Mouse (Mus musculus): ENCODE measurements around the gene Ltbp1. TPM values are rescaled to one million over a fixed set of nuclear protein-coding genes. Genes with fewer than 3 reads are reported as not detected.

Ltbp1 gene
- polyA plus RNA-seq, 1 experiment from 2014 or later, result 30.2 TPM

DNA sequence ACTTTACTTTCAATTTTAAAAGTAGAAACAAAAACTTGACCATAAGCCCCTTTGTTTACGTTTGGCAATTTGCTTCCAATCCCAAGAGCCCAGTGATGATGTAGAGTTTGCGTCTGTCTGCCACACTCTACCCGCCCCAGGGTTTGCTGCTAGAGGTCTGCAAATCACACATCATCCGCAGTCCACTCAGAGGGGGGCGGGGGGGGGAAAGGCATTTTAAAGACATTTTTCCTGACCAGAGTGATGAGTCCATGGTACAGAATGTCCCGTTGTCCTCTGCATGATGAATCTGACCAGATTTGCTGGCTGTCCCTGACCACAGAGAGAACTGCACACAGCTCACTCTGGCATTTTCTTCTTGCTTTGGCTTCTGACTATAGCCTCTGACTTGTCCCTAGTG lies 269.9 kb downstream of the Ltbp1 start:
- no peak for DNase-seq (ENCODE audit: low spot score)

DNA sequence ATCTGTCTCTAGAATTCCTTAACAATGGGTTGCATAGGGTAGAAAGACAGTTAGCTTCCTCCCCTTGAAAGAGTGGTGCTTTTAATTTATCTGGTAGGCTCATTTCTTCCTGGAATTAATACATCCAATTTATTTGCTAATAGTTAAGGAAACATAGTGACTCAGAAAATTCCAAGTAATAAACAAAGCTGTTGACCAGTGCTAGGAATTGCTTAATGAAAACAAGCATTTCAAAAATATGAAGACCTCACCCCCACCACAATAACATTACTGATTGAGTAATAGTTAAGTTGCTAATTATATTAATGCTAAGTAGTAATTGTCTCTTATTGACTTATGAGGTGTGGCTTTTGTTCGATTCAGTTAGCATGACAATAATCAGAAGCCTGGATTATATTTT lies 272.7 kb downstream of the Ltbp1 start:
- 73% methylated on average over 1 of the region's 1 CpGs for WGBS
- H3K27ac ChIP-seq, result no peak overlapping the region
- no peaks in the 10 kb centered on the region for H3K27me3 ChIP-seq (ENCODE audit: insufficient read depth, low read length)
- no peak overlapping the region for H3K4me3 ChIP-seq (replicated peaks; ENCODE audit: low read depth, low read length)
- TF ChIP-seq CTCF (IDR thresholded peaks at IDR 0.05; ENCODE audit: low read depth), result no peak
- ATAC-seq (replicated peaks; ENCODE audit: low FRiP score, low read depth) (no peak), DNase-seq (ENCODE audit: low spot score) (no peak)
- no peak overlapping the region for H3K4me2 ChIP-seq (ENCODE audit: low read length)
- no peaks in the 10 kb centered on the region for H3K9me3 ChIP-seq (replicated peaks; ENCODE audit: low read length)
- H3K36me3 ChIP-seq (ENCODE audit: insufficient read depth, low read length), result peaks cover 4% of the 10 kb centered on the region; the same call in 1 of the 2 replicates
- no peak overlapping the region for H3K9ac ChIP-seq (ENCODE audit: low read depth, low read length)
- no peaks in the 10 kb centered on the region for H3K4me1 ChIP-seq (replicated peaks; ENCODE audit: insufficient read depth, low read length)

More for the DNA sequence above, 269.9 kb downstream of the Ltbp1 start:
- Histone ChIP-seq H3K9ac (ENCODE audit: low read depth, low read length) (no peak overlapping the region), H3K27ac (no peak overlapping the region), H3K36me3 (ENCODE audit: insufficient read depth, low read length) (no peaks in the 10 kb centered on the region), H3K4me1 (replicated peaks; ENCODE audit: insufficient read depth, low read length) (no peaks in the 10 kb centered on the region), H3K9me3 (replicated peaks; ENCODE audit: low read length) (no peaks in the 10 kb centered on the region), H3K4me2 (ENCODE audit: low read length) (no peak overlapping the region), H3K4me3 (replicated peaks; ENCODE audit: low read depth, low read length) (no peak overlapping the region), H3K27me3 (ENCODE audit: insufficient read depth, low read length) (no peaks in the 10 kb centered on the region)
- ATAC-seq (replicated peaks; ENCODE audit: low FRiP score, low read depth), result no peak
- WGBS, result 78% methylated on average over 6 of the region's 6 CpGs
- TF ChIP-seq CTCF (IDR thresholded peaks at IDR 0.05; ENCODE audit: low read depth), result no peak

DNA sequence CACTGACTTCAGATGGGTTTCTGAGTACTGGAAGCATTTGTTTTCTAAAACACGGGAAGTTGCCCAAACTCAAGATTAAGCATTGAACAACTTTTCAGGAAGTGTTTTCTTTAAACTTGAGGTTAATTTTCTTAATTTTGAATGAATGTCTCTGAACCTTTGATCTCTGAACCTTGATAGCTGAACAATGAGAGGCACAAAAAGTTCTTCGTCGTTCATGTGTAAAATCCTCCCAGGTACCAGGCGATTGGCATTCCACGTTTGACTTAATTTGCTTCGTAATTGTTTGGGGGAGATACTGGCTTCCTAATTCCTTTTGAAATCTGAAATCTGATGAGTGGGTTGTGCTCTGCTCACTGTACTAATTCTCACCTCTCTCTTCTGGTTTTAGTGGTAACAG lies 273.2 kb downstream of the Ltbp1 start:
- Histone ChIP-seq H3K9ac (ENCODE audit: low read depth, low read length) (no peak overlapping the region), H3K27ac (no peak overlapping the region), H3K4me3 (replicated peaks; ENCODE audit: low read depth, low read length) (no peak overlapping the region), H3K36me3 (ENCODE audit: insufficient read depth, low read length) (peaks cover 4% of the 10 kb centered on the region; the same call in 1 of the 2 replicates), H3K4me2 (ENCODE audit: low read length) (no peak overlapping the region), H3K9me3 (replicated peaks; ENCODE audit: low read length) (no peaks in the 10 kb centered on the region), H3K27me3 (ENCODE audit: insufficient read depth, low read length) (no peaks in the 10 kb centered on the region), H3K4me1 (replicated peaks; ENCODE audit: insufficient read depth, low read length) (no peaks in the 10 kb centered on the region)
- peak; percentile 14 for DNase-seq (ENCODE audit: low spot score)
- ATAC-seq (replicated peaks; ENCODE audit: low FRiP score, low read depth), result no peak
- no peak for TF ChIP-seq CTCF (IDR thresholded peaks at IDR 0.05; ENCODE audit: low read depth)
- WGBS, result 44% methylated on average over 6 of the region's 6 CpGs

DNA sequence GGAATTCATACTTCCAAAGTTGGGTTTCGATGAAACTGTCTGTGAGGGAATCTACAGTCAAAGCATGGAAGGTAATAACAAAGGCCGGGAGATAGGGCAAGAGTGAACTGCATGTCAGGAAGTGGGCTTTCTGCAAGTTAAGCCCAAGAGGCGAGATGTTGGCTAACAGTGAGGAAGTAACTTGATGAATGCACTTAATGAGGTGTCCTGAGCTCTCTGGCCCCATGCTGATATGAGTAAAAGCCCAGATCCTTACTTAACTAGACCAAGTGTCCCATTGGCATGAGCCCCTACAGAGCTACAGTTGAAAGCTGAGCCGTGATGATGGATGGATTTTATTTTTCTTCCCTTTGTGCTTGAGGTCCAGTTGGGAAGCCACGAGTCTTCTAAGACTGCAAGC lies 276.0 kb downstream of the Ltbp1 start:
- no peak overlapping the region for H3K4me2 ChIP-seq (ENCODE audit: low read length)
- ATAC-seq (replicated peaks; ENCODE audit: low FRiP score, low read depth) (no peak), DNase-seq (ENCODE audit: low spot score) (no peak)
- 82% methylated on average over 5 of the region's 5 CpGs for WGBS
- no peak for TF ChIP-seq CTCF (IDR thresholded peaks at IDR 0.05; ENCODE audit: low read depth)
- H3K9me3 ChIP-seq (replicated peaks; ENCODE audit: low read length), result no peaks in the 10 kb centered on the region
- H3K27ac ChIP-seq, result no peak overlapping the region
- no peaks in the 10 kb centered on the region for H3K27me3 ChIP-seq (ENCODE audit: insufficient read depth, low read length)
- H3K9ac ChIP-seq (ENCODE audit: low read depth, low read length), result no peak overlapping the region
- H3K4me3 ChIP-seq (replicated peaks; ENCODE audit: low read depth, low read length), result no peak overlapping the region
- H3K36me3 ChIP-seq (ENCODE audit: insufficient read depth, low read length), result peaks cover 4% of the 10 kb centered on the region; the same call in 1 of the 2 replicates
- H3K4me1 ChIP-seq (replicated peaks; ENCODE audit: insufficient read depth, low read length), result no peaks in the 10 kb centered on the region

DNA sequence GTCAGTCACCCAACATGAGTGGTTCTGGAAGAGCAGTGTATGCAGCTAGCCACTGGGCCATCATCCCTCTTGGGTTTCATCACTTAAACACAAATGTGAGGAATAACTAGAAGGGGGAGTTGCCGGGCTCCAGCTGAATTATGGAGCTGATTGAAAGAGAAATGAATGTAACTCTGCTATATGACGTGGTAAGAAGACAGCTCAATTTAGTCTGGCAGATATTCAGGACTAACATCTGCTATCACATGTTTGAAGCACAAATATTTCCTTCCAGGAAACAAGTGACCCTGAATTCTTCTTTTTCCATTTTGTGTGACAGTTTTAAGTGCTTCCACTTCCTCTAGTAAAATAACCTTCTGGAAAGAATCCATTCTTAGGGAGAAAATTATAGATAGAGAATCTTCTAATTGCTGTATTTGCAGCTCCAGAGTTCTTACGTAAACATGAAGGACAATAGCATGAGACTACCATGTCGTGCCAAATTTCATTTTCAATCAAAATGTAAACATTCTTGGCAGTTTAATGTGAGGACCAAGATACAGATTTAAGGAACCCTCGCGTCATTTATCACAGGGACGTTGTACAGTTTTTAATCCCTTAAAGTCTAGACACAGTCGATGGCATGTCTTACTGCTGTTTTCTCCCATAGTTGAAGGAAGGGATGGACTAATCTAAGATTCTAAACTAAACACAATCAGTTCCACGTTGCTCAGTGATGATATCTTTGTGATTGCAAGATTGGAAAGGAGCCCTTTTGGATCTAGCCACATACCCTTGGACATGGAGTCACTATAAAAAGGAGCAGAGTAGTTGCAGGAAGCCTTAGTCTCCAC lies 279.7 kb downstream of the Ltbp1 start:
- TF ChIP-seq CTCF (IDR thresholded peaks at IDR 0.05; ENCODE audit: low read depth), result no peak
- no peaks in the 10 kb centered on the region for H3K9me3 ChIP-seq (replicated peaks; ENCODE audit: low read length)
- ATAC-seq (replicated peaks; ENCODE audit: low FRiP score, low read depth), result no peak
- H3K4me1 ChIP-seq (replicated peaks; ENCODE audit: insufficient read depth, low read length), result no peaks in the 10 kb centered on the region
- no peak overlapping the region for H3K9ac ChIP-seq (ENCODE audit: low read depth, low read length)
- H3K27me3 ChIP-seq (ENCODE audit: insufficient read depth, low read length), result no peaks in the 10 kb centered on the region
- H3K36me3 ChIP-seq (ENCODE audit: insufficient read depth, low read length), result peaks cover 4% of the 10 kb centered on the region; the same call in 1 of the 2 replicates
- peak; percentile 79 for DNase-seq (ENCODE audit: low spot score)
- 0 out of 2 replicates have a peak overlapping the region, but pooled peaks have one; percentile 36 for H3K27ac ChIP-seq
- H3K4me3 ChIP-seq (replicated peaks; ENCODE audit: low read depth, low read length), result no peak overlapping the region
- H3K4me2 ChIP-seq (ENCODE audit: low read length), result no peak overlapping the region
- 52% methylated on average over 9 of the region's 9 CpGs for WGBS

DNA sequence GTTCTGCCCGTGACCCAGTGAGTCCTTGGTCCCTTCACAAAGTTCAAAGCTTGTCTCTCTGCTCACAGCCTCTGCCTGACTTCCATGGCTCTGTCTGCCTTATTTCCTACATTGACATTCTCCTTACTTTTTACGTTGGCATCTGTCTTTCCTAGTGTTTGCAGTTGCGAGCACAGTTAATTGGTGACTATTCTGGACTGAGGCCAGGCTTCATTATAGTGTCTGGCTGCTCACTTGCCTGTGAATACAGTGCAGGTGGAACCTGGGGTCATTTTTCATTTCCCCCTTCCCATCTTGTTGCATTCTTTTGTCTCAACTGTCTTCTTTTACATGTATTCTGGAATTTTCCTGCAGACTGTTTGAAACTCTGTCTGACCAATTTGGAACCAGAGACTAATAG lies 287.6 kb downstream of the Ltbp1 start:
- Histone ChIP-seq H3K9ac (ENCODE audit: low read depth, low read length) (no peak overlapping the region), H3K4me2 (ENCODE audit: low read length) (no peak overlapping the region), H3K36me3 (ENCODE audit: insufficient read depth, low read length) (peaks cover 13% of the 10 kb centered on the region; the same call in 1 of the 2 replicates), H3K27me3 (ENCODE audit: insufficient read depth, low read length) (no peaks in the 10 kb centered on the region), H3K9me3 (replicated peaks; ENCODE audit: low read length) (no peaks in the 10 kb centered on the region), H3K27ac (no peak overlapping the region), H3K4me1 (replicated peaks; ENCODE audit: insufficient read depth, low read length) (no peaks in the 10 kb centered on the region), H3K4me3 (replicated peaks; ENCODE audit: low read depth, low read length) (no peak overlapping the region)
- TF ChIP-seq CTCF (IDR thresholded peaks at IDR 0.05; ENCODE audit: low read depth), result no peak
- ATAC-seq (replicated peaks; ENCODE audit: low FRiP score, low read depth) (no peak), DNase-seq (ENCODE audit: low spot score) (no peak)
- WGBS, result 64% methylated on average over 3 of the region's 3 CpGs
